Mouse (Mus musculus): Measurements from ENCODE around the gene 4931409K22Rik. TPM values are rescaled to one million over a fixed set of nuclear protein-coding genes. Genes with fewer than 3 reads are reported as not detected.

The 4931409K22Rik gene
- polyA plus RNA-seq, 1 experiment from 2014 or later, result 0.10 TPM

GRCm38 (mm10) chr5:24599137-24599536 lies 42.5 kb upstream of the 4931409K22Rik start:
- H3K4me3 ChIP-seq, result peak overlapping the region; percentile 51
- ATAC-seq (ENCODE audit: insufficient number of reproducible peaks, insufficient read depth, low FRiP score, low TSS enrichment), result no peak
- no peak overlapping the region for H3K9ac ChIP-seq
- peaks cover 55% of the 10 kb centered on the region for H3K4me1 ChIP-seq
- WGBS, result 14% methylated on average over 8 of the region's 8 CpGs
- no peak overlapping the region for H3K27ac ChIP-seq
- H3K27me3 ChIP-seq, result no peaks in the 10 kb centered on the region
- peaks cover 18% of the 10 kb centered on the region for H3K36me3 ChIP-seq
- H3K9me3 ChIP-seq, result no peaks in the 10 kb centered on the region
- peak overlapping the region; percentile 96 for H3K4me2 ChIP-seq (replicated peaks)

GRCm38 (mm10) chr5:24598570-24599006 lies 42.0 kb upstream of the 4931409K22Rik start:
- H3K4me2 ChIP-seq (replicated peaks), result peak overlapping the region; percentile 96
- peak overlapping the region; percentile 51 for H3K4me3 ChIP-seq
- H3K27me3 ChIP-seq, result no peaks in the 10 kb centered on the region
- no peaks in the 10 kb centered on the region for H3K9me3 ChIP-seq
- peak overlapping the region; percentile 47; the same call in 1 of the 2 replicates for H3K27ac ChIP-seq
- ATAC-seq (ENCODE audit: insufficient number of reproducible peaks, insufficient read depth, low FRiP score, low TSS enrichment), result no peak
- peaks cover 50% of the 10 kb centered on the region for H3K4me1 ChIP-seq
- peak overlapping the region; percentile 65 for H3K9ac ChIP-seq
- 1% methylated on average over 41 of the region's 41 CpGs for WGBS
- peaks cover 23% of the 10 kb centered on the region for H3K36me3 ChIP-seq

GRCm38 (mm10) chr5:24597901-24598569 lies 41.4 kb upstream of the 4931409K22Rik start:
- peak overlapping the region; percentile 47; the same call in 1 of the 2 replicates for H3K27ac ChIP-seq
- WGBS, result 30% methylated on average over 15 of the region's 15 CpGs

GRCm38 (mm10) chr5:24597221-24597728 lies 40.7 kb upstream of the 4931409K22Rik start:
- no peak for ATAC-seq (ENCODE audit: insufficient number of reproducible peaks, insufficient read depth, low FRiP score, low TSS enrichment)
- peak overlapping the region; percentile 58 for H3K27ac ChIP-seq
- H3K9ac ChIP-seq, result peak overlapping the region; percentile 24; the same call in 1 of the 2 replicates
- H3K4me2 ChIP-seq (replicated peaks), result 0 out of 2 replicates have a peak overlapping the region, but pooled peaks have one; percentile 22
- H3K9me3 ChIP-seq, result no peaks in the 10 kb centered on the region
- H3K4me1 ChIP-seq, result peaks cover 44% of the 10 kb centered on the region
- peaks cover 4% of the 10 kb centered on the region; the same call in 1 of the 2 replicates for H3K27me3 ChIP-seq
- no peak overlapping the region for H3K4me3 ChIP-seq
- H3K36me3 ChIP-seq, result peaks cover 37% of the 10 kb centered on the region
- 56% methylated on average over 2 of the region's 2 CpGs for WGBS

More at GRCm38 (mm10) chr5:24597901-24598569, 41.4 kb upstream of the 4931409K22Rik start:
- H3K36me3 ChIP-seq, result peaks cover 29% of the 10 kb centered on the region
- peak overlapping the region; percentile 96 for H3K4me2 ChIP-seq (replicated peaks)
- H3K4me1 ChIP-seq, result peaks cover 44% of the 10 kb centered on the region
- no peaks in the 10 kb centered on the region for H3K9me3 ChIP-seq
- peak overlapping the region; percentile 51 for H3K4me3 ChIP-seq
- no peak for ATAC-seq (ENCODE audit: insufficient number of reproducible peaks, insufficient read depth, low FRiP score, low TSS enrichment)
- H3K27me3 ChIP-seq, result no peaks in the 10 kb centered on the region
- H3K9ac ChIP-seq, result peak overlapping the region; percentile 65

- Histone ChIP-seq H3K4me1 (peaks cover 44% of the 10 kb centered on the region), H3K4me2 (replicated peaks) (0 out of 2 replicates have a peak overlapping the region, but pooled peaks have one; percentile 22), H3K27me3 (peaks cover 10% of the 10 kb centered on the region; the same call in 1 of the 2 replicates), H3K9me3 (no peaks in the 10 kb centered on the region), H3K27ac (peak overlapping the region; percentile 58), H3K4me3 (no peak overlapping the region), H3K36me3 (peaks cover 43% of the 10 kb centered on the region), H3K9ac (peak overlapping the region; percentile 24; the same call in 1 of the 2 replicates)
- WGBS, result 21% methylated on average over 11 of the region's 11 CpGs
- ATAC-seq (ENCODE audit: insufficient number of reproducible peaks, insufficient read depth, low FRiP score, low TSS enrichment), result no peak
These were observed 40.0 kb upstream of the 4931409K22Rik start for GRCm38 (mm10) chr5:24596519-24597171.

- Histone ChIP-seq H3K27me3 (peaks cover 11% of the 10 kb centered on the region; the same call in 1 of the 2 replicates), H3K9me3 (no peaks in the 10 kb centered on the region), H3K4me1 (peaks cover 44% of the 10 kb centered on the region), H3K9ac (no peak overlapping the region), H3K4me2 (replicated peaks) (no peak overlapping the region), H3K27ac (peak overlapping the region; percentile 41), H3K4me3 (no peak overlapping the region), H3K36me3 (peaks cover 51% of the 10 kb centered on the region)
- WGBS, result 64% methylated on average over 14 of the region's 14 CpGs
- no peak for ATAC-seq (ENCODE audit: insufficient number of reproducible peaks, insufficient read depth, low FRiP score, low TSS enrichment)
These were observed 39.3 kb upstream of the 4931409K22Rik start for GRCm38 (mm10) chr5:24595786-24596380.

- no peak for ATAC-seq (ENCODE audit: insufficient number of reproducible peaks, insufficient read depth, low FRiP score, low TSS enrichment)
- Histone ChIP-seq H3K4me1 (peaks cover 37% of the 10 kb centered on the region), H3K9ac (no peak overlapping the region), H3K4me2 (replicated peaks) (no peak overlapping the region), H3K27ac (no peak overlapping the region), H3K9me3 (no peaks in the 10 kb centered on the region), H3K4me3 (no peak overlapping the region), H3K27me3 (peaks cover 11% of the 10 kb centered on the region; the same call in 1 of the 2 replicates), H3K36me3 (peaks cover 51% of the 10 kb centered on the region)
- 89% methylated on average over 5 of the region's 5 CpGs for WGBS
These were observed 38.7 kb upstream of the 4931409K22Rik start for GRCm38 (mm10) chr5:24595261-24595660.

GRCm38 (mm10) chr5:24594346-24594745 lies 37.7 kb upstream of the 4931409K22Rik start:
- ATAC-seq (ENCODE audit: insufficient number of reproducible peaks, insufficient read depth, low FRiP score, low TSS enrichment), result no peak
- H3K27me3 ChIP-seq, result peaks cover 11% of the 10 kb centered on the region; the same call in 1 of the 2 replicates

GRCm38 (mm10) chr5:24593928-24594327 lies 37.3 kb upstream of the 4931409K22Rik start:
- no peak overlapping the region for H3K9ac ChIP-seq
- H3K27me3 ChIP-seq, result peaks cover 11% of the 10 kb centered on the region; the same call in 1 of the 2 replicates
- no peak for ATAC-seq (ENCODE audit: insufficient number of reproducible peaks, insufficient read depth, low FRiP score, low TSS enrichment)
- no peak overlapping the region for H3K27ac ChIP-seq
- H3K9me3 ChIP-seq, result no peaks in the 10 kb centered on the region
- no peak overlapping the region for H3K4me2 ChIP-seq (replicated peaks)
- peaks cover 62% of the 10 kb centered on the region for H3K36me3 ChIP-seq
- 73% methylated on average over 10 of the region's 10 CpGs for WGBS
- H3K4me3 ChIP-seq, result no peak overlapping the region
- H3K4me1 ChIP-seq, result peaks cover 28% of the 10 kb centered on the region

More at GRCm38 (mm10) chr5:24594346-24594745, 37.7 kb upstream of the 4931409K22Rik start:
- Histone ChIP-seq H3K36me3 (peaks cover 58% of the 10 kb centered on the region), H3K4me3 (no peak overlapping the region), H3K4me1 (peaks cover 32% of the 10 kb centered on the region), H3K9ac (no peak overlapping the region), H3K4me2 (replicated peaks) (no peak overlapping the region), H3K9me3 (no peaks in the 10 kb centered on the region), H3K27ac (no peak overlapping the region)
- 88% methylated on average over 5 of the region's 5 CpGs for whole genome bisulfite sequencing

- Histone ChIP-seq H3K36me3 (peaks cover 69% of the 10 kb centered on the region), H3K4me1 (peaks cover 21% of the 10 kb centered on the region), H3K27me3 (peaks cover 11% of the 10 kb centered on the region; the same call in 1 of the 2 replicates), H3K4me2 (replicated peaks) (no peak overlapping the region), H3K27ac (no peak overlapping the region), H3K9ac (no peak overlapping the region), H3K9me3 (no peaks in the 10 kb centered on the region), H3K4me3 (no peak overlapping the region)
- 73% methylated on average over 10 of the region's 10 CpGs for WGBS
- ATAC-seq (ENCODE audit: insufficient number of reproducible peaks, insufficient read depth, low FRiP score, low TSS enrichment), result no peak
These were observed 36.6 kb upstream of the 4931409K22Rik start for GRCm38 (mm10) chr5:24593230-24593629.

GRCm38 (mm10) chr5:24592471-24593160 lies 36.0 kb upstream of the 4931409K22Rik start:
- Histone ChIP-seq H3K27ac (no peak overlapping the region), H3K9me3 (no peaks in the 10 kb centered on the region), H3K27me3 (peaks cover 11% of the 10 kb centered on the region; the same call in 1 of the 2 replicates), H3K9ac (no peak overlapping the region), H3K4me1 (peaks cover 22% of the 10 kb centered on the region), H3K4me2 (replicated peaks) (no peak overlapping the region), H3K36me3 (peaks cover 70% of the 10 kb centered on the region), H3K4me3 (no peak overlapping the region)
- WGBS, result 50% methylated on average over 21 of the region's 21 CpGs
- ATAC-seq (ENCODE audit: insufficient number of reproducible peaks, insufficient read depth, low FRiP score, low TSS enrichment), result no peak
